Mouse (Mus musculus): ENCODE measurements around the gene Hyal3. TPM values are rescaled to one million over a fixed set of nuclear protein-coding genes. Genes with fewer than 3 reads are reported as not detected.

Hyal3 gene
- polyA plus RNA-seq, 1 experiment from 2014 or later, result 1.7 TPM

DNA sequence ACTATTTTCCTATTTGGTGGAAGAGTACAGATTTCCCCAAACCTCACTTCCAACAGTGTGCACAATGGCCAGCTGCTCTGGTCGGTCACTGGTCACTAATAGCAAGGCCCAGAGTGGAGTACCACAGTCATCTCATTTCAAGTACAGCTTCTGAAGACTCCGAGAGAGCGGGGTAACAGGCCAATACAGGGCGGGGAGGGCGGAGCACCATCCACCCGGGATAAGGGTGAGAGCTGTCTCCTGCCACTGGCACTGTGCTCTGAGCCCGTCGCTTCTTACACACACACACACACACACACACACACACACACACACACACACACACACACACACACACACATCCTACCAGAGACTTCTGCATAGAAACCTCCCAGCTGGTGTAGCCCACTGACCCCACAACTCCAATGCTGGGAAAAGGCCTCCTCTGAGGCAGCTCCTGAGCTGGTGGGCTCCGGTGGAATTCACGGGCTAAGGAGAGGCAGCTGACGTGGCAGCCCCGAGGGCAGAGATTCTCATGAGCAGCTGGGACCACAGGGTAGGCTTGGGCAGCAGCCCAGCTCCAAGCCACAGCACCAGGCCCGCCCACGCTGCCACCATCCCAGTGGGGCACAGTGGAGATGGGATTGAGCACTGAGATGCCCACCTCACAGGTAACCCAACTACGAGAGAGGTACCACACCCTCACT lies 45.7 kb downstream of the Hyal3 start:
- Histone ChIP-seq H3K9me3 (ENCODE audit: low read length) (no peaks in the 10 kb centered on the region), H3K4me2 (replicated peaks; ENCODE audit: low read depth, low read length) (peak overlapping the region; percentile 41), H3K4me3 (ENCODE audit: low read depth, low read length) (no peak overlapping the region), H3K36me3 (ENCODE audit: insufficient read depth, low read length) (peaks cover 11% of the 10 kb centered on the region; the same call in 1 of the 2 replicates), H3K27me3 (replicated peaks; ENCODE audit: insufficient read depth, low read length) (no peaks in the 10 kb centered on the region), H3K9ac (replicated peaks; ENCODE audit: low read depth) (0 out of 2 replicates have a peak overlapping the region, but pooled peaks have one; percentile 23), H3K27ac (ENCODE audit: low read length) (peak overlapping the region; percentile 86), H3K4me1 (ENCODE audit: insufficient read depth, low read depth, low read length) (peaks cover 41% of the 10 kb centered on the region)
- WGBS, result 31% methylated on average over 15 of the region's 15 CpGs
- DNase-seq (ENCODE audit: low spot score) (no peak), ATAC-seq (peak; percentile 9)
- TF ChIP-seq EP300 (IDR thresholded peaks at IDR 0.05) (no peak), CTCF (IDR thresholded peaks at IDR 0.05) (no peak)

DNA sequence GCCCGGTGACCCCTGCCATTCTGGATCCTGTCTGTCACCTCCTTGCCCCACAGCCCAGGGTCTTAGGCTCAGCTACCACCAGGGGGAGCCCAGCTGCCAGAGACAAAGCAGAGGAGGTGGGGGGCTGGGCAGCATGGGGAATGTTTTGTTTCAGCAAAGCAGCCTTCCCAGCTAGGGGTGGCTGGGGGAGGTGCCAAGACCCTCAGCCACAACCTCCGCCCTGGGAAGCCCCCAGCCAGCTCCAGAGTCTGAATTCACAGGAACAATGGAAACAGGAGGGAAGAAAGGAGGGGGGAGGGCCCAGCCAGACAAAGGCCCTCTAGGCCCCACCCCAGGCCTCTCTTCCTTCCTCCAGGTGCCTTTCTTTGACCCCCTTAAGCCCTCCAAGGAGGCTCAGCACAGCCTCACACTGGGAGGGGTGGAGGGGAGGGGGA lies 46.2 kb downstream of the Hyal3 start:
- peak overlapping the region; percentile 86 for H3K27ac ChIP-seq (ENCODE audit: low read length)
- ATAC-seq (peak; percentile 74), DNase-seq (ENCODE audit: low spot score) (peak; percentile 90)
- no peaks in the 10 kb centered on the region for H3K9me3 ChIP-seq (ENCODE audit: low read length)
- H3K36me3 ChIP-seq (ENCODE audit: insufficient read depth, low read length), result peaks cover 11% of the 10 kb centered on the region; the same call in 1 of the 2 replicates
- TF ChIP-seq EP300 (IDR thresholded peaks at IDR 0.05) (no peak), CTCF (IDR thresholded peaks at IDR 0.05) (peak; percentile 97)
- WGBS, result 0% methylated on average over 2 of the region's 2 CpGs
- H3K4me1 ChIP-seq (ENCODE audit: insufficient read depth, low read depth, low read length), result peaks cover 45% of the 10 kb centered on the region
- H3K9ac ChIP-seq (replicated peaks; ENCODE audit: low read depth), result peak overlapping the region; percentile 23; the same call in 1 of the 2 replicates
- no peak overlapping the region for H3K4me3 ChIP-seq (ENCODE audit: low read depth, low read length)
- H3K27me3 ChIP-seq (replicated peaks; ENCODE audit: insufficient read depth, low read length), result no peaks in the 10 kb centered on the region
- peak overlapping the region; percentile 41 for H3K4me2 ChIP-seq (replicated peaks; ENCODE audit: low read depth, low read length)

DNA sequence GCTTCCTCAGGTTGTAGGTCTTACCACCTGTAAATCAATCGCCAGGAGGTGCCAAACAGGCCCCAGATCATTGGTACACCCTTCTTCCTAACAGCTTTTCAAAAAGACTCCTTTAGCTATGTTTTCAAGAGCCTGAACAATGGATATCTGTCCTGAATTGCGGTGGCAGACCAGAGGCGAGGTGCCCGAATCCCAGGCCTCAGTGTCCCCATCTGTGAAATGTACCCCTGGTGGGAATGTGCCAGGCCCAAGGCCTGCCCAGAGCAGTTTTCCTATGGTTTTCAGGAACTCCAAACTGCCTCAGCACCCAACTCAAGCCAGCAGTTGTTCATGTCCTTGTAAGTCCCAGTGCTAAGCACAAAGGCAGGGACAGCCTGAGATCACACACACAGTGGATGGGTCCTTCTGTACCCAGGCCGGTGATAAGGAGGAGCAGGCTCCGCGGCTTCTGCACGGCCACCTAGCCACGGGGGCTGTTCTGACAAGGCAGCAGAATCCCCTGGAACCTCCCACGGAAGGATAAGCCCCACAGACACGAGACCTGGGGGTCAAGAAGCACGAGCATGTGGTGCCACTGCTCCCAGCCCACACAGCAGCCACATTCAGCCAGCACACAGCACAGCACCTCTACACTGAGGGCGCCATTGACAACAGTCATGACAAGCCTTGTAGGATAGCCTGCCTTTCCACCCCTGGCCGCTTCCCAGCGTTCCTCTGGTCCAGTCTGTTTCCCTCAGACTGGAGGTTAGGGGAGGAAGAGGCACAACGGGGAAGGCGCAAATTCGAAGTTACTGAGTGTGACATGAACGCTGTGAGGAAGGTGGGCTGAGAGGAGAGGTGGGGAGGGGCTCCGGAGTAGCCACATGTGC lies 47.0 kb downstream of the Hyal3 start:
- no peak for TF ChIP-seq CTCF (IDR thresholded peaks at IDR 0.05)
- no peak for TF ChIP-seq EP300 (IDR thresholded peaks at IDR 0.05)
- DNase-seq (ENCODE audit: low spot score), result no peak
- H3K27ac ChIP-seq (ENCODE audit: low read length), result peak overlapping the region; percentile 86
- no peaks in the 10 kb centered on the region for H3K27me3 ChIP-seq (replicated peaks; ENCODE audit: insufficient read depth, low read length)
- H3K4me1 ChIP-seq (ENCODE audit: insufficient read depth, low read depth, low read length), result peaks cover 52% of the 10 kb centered on the region
- H3K4me3 ChIP-seq (ENCODE audit: low read depth, low read length), result no peak overlapping the region
- WGBS, result 37% methylated on average over 20 of the region's 20 CpGs
- no peak for ATAC-seq
- H3K36me3 ChIP-seq (ENCODE audit: insufficient read depth, low read length), result 0 out of 2 replicates have a peak, but pooled peaks cover 4% of the 10 kb centered on the region
- peak overlapping the region; percentile 41; the same call in 1 of the 2 replicates for H3K4me2 ChIP-seq (replicated peaks; ENCODE audit: low read depth, low read length)
- peak overlapping the region; percentile 23; the same call in 1 of the 2 replicates for H3K9ac ChIP-seq (replicated peaks; ENCODE audit: low read depth)
- no peaks in the 10 kb centered on the region for H3K9me3 ChIP-seq (ENCODE audit: low read length)

DNA sequence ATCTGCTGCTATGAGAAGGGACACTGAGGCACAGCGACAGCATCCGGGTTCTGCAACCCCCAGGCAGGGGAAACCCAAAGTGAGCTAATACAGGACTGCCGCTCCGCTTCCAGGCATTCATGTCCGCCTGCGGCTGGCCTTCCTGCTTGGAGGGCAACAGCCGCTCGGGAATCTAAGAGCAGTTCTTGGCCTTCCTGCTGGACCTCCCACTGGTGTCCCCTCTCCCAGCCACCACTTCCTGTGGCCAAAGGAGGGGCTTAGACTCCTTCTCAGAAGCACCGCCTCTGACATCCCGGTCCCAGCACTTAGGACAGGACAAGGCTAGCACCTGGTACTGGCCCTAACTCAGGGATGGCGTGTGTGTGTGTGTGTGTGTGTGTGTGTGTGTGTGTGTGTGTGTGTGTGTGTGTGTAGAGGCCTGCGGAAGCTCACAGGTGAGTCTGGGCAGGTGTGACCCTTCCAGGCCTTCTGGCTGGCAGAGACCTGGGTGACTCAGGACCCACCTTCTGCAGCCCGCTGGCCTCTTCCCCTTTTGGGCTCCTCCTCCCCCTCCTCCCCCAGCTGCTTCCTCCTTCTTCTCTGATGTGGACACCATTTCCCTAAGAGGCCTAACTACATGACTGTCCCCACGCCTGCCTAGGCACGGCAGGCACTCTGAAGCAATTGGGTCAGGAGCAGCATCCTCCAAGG lies 48.2 kb downstream of the Hyal3 start:
- ATAC-seq, result peak; percentile 31
- TF ChIP-seq CTCF (IDR thresholded peaks at IDR 0.05), result no peak
- no peak for TF ChIP-seq EP300 (IDR thresholded peaks at IDR 0.05)
- H3K4me3 ChIP-seq (ENCODE audit: low read depth, low read length), result no peak overlapping the region; the same call in 1 of the 2 replicates
- H3K4me2 ChIP-seq (replicated peaks; ENCODE audit: low read depth, low read length), result peak overlapping the region; percentile 30
- peak overlapping the region; percentile 86 for H3K27ac ChIP-seq (ENCODE audit: low read length)
- H3K9ac ChIP-seq (replicated peaks; ENCODE audit: low read depth), result peak overlapping the region; percentile 1
- DNase-seq (ENCODE audit: low spot score), result peak; percentile 77
- H3K9me3 ChIP-seq (ENCODE audit: low read length), result no peaks in the 10 kb centered on the region
- WGBS, result 41% methylated on average over 14 of the region's 15 CpGs
- peaks cover 55% of the 10 kb centered on the region for H3K4me1 ChIP-seq (ENCODE audit: insufficient read depth, low read depth, low read length)
- H3K27me3 ChIP-seq (replicated peaks; ENCODE audit: insufficient read depth, low read length), result no peaks in the 10 kb centered on the region
- H3K36me3 ChIP-seq (ENCODE audit: insufficient read depth, low read length), result 0 out of 2 replicates have a peak, but pooled peaks cover 4% of the 10 kb centered on the region

DNA sequence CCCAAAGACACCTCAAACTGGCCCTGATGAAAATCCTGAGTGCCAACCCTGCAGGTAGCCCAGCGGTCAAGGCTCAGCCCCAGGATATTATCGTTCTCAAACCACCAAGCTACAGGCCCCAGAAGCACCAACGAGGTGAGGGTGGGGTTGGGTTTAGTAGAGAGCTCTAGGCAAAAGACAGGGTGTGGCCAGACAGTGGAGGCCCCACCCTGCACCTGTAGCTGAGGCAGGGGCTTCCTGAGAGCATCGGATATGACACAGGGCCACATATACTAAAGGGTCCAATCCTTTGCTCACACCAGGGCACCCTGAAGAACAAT lies 48.8 kb downstream of the Hyal3 start:
- TF ChIP-seq EP300 (IDR thresholded peaks at IDR 0.05) (no peak), CTCF (IDR thresholded peaks at IDR 0.05) (no peak)
- H3K36me3 ChIP-seq (ENCODE audit: insufficient read depth, low read length), result 0 out of 2 replicates have a peak, but pooled peaks cover 4% of the 10 kb centered on the region
- DNase-seq (ENCODE audit: low spot score) (no peak), ATAC-seq (no peak)
- no peaks in the 10 kb centered on the region for H3K27me3 ChIP-seq (replicated peaks; ENCODE audit: insufficient read depth, low read length)
- H3K9ac ChIP-seq (replicated peaks; ENCODE audit: low read depth), result peak overlapping the region; percentile 1; the same call in 1 of the 2 replicates
- no peak overlapping the region for H3K4me3 ChIP-seq (ENCODE audit: low read depth, low read length)
- peak overlapping the region; percentile 27 for H3K4me2 ChIP-seq (replicated peaks; ENCODE audit: low read depth, low read length)
- H3K27ac ChIP-seq (ENCODE audit: low read length), result peak overlapping the region; percentile 86
- peaks cover 55% of the 10 kb centered on the region for H3K4me1 ChIP-seq (ENCODE audit: insufficient read depth, low read depth, low read length)
- H3K9me3 ChIP-seq (ENCODE audit: low read length), result no peaks in the 10 kb centered on the region
- 37% methylated on average over 4 of the region's 4 CpGs for WGBS

Measured in lung, postnatal 0 days (tissue).